Mouse (Mus musculus) thymus, adult 2 months (tissue): ENCODE data around the gene Pcolce.

Experiments used
- CTCF ChIP-seq: fragments of 200-500 bp; IDR thresholded peaks from 2 replicates; pipeline ENCODE4 v1.5.1; 2012; ENCODE audit warnings: mild to moderate bottlenecking, control low read depth, low read length, moderate library complexity, borderline replicate concordance; ENCODE audit not compliant: control insufficient read depth, poor library complexity, insufficient read depth; ENCODE audit errors: extremely low read depth
- POLR2A ChIP-seq: fragments of 200-500 bp; IDR thresholded peaks from 2 replicates; pipeline ENCODE4 v1.6.1; 2012; ENCODE audit warnings: mild to moderate bottlenecking, low read length, control low read depth, moderate library complexity; ENCODE audit not compliant: control insufficient read depth, poor library complexity, insufficient read depth; ENCODE audit errors: extremely low read depth

GRCm38 (mm10) chr5:137611245-137611602 is 2.4 kb downstream of the Pcolce start:
- TF ChIP-seq POLR2A: no peak
- TF ChIP-seq CTCF: no peak
